Mouse (Mus musculus): ENCODE measurements around the gene Gm9112. TPM values are rescaled to one million over a fixed set of nuclear protein-coding genes. Genes with fewer than 3 reads are reported as not detected.
"Not testable (repeated sequence)": the region's sequence is repeated elsewhere in the genome, so short reads cannot be mapped to it uniquely, and the experiment has no call there.

Gm9112 gene
- not detected in 2 replicates for polyA plus RNA-seq (2015; fragmentation: Nextera tagmentation; extraction: Ambion mirVana)

DNA sequence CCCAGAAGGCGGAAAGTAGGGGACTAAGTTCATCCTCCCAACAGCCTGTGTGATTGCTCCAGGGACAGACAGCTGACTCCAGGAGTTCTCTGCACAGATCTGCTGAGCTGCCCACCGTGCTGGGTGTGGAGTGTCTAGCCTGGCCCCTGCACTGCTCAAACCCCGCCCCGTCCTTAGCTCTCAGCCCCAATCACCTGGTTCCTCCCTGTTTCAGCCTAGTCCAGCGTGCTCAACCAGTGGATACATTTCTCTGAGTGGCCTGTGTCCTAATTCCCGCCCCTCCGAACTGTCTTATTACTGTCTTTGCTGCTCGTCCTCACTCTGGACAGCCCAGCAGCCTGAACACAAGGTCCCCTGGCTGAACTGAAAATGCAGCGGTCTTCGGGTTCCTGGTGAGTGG, at the start of gene Gm9112, which contains the start of gene Dmrtc1b:
Gm9112 (minus strand) TSS at position 101 of the 400 bp plus-strand sequence.
Dmrtc1b (plus strand) TSS at position 331 of the 400 bp plus-strand sequence.
- H3K9ac ChIP-seq (replicated peaks; ENCODE audit: low read depth); DNase-seq (ENCODE audit: low spot score); H3K4me2 ChIP-seq (replicated peaks; ENCODE audit: low read depth, low read length); H3K4me1 ChIP-seq (ENCODE audit: insufficient read depth, low read depth, low read length); H3K4me3 ChIP-seq (ENCODE audit: low read depth, low read length); ATAC-seq; H3K36me3 ChIP-seq (ENCODE audit: insufficient read depth, low read length); H3K9me3 ChIP-seq (ENCODE audit: low read length); H3K27me3 ChIP-seq (replicated peaks; ENCODE audit: insufficient read depth, low read length); H3K27ac ChIP-seq (ENCODE audit: low read length): not testable (repeated sequence)
- WGBS, result 90% methylated on average over 6 of the region's 10 CpGs

DNA sequence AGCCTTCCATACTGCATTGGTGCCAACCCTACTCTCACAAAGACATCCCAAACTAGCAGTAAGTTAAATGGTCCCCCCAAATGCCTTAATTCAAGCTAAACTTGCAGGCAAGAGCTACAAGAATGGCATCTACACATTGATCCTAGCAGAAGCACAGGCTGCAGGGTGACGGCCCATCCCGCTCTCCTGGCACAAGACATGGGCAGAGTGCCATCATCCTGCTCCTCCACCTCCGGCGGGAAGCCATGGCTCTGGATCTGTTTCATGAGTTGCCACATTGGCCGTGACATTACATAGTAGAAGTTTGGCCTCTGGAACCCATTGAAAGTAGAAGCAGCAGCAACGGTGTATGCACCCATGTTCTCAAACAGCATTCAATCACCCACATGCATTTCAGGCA, 16.8 kb upstream of the Gm9112 start:
- WGBS, result 92% methylated on average over 6 of the region's 6 CpGs
- H3K27ac ChIP-seq (ENCODE audit: low read length); ATAC-seq; H3K36me3 ChIP-seq (ENCODE audit: insufficient read depth, low read length); H3K4me1 ChIP-seq (ENCODE audit: insufficient read depth, low read depth, low read length); H3K4me3 ChIP-seq (ENCODE audit: low read depth, low read length); H3K27me3 ChIP-seq (replicated peaks; ENCODE audit: insufficient read depth, low read length); H3K4me2 ChIP-seq (replicated peaks; ENCODE audit: low read depth, low read length); H3K9me3 ChIP-seq (ENCODE audit: low read length); DNase-seq (ENCODE audit: low spot score); H3K9ac ChIP-seq (replicated peaks; ENCODE audit: low read depth): not testable (repeated sequence)

DNA sequence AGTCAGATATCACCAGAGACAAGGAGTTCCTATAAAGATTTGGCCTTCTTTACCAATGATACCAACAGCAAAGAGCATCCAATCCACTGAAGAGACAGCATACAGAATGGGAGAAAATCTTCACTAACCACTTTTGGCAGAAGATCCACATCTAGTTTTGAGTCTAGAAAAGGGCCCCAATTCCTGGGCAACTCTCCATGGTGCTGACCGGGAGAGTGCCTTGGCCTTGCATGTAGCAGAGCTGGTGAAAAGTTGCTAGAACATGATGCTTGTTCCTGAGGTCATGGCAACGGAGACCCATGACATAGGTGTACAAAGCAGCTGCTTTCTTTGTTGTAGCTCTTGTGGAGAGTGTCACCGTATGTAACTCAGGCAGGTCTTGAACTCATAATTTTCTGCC, 6.8 kb downstream of the Gm9112 start:
- not testable (repeated sequence) for H3K27ac ChIP-seq (ENCODE audit: low read length); H3K4me2 ChIP-seq (replicated peaks; ENCODE audit: low read depth, low read length); H3K9ac ChIP-seq (replicated peaks; ENCODE audit: low read depth); H3K27me3 ChIP-seq (replicated peaks; ENCODE audit: insufficient read depth, low read length); DNase-seq (ENCODE audit: low spot score); ATAC-seq; H3K36me3 ChIP-seq (ENCODE audit: insufficient read depth, low read length); H3K9me3 ChIP-seq (ENCODE audit: low read length); H3K4me3 ChIP-seq (ENCODE audit: low read depth, low read length); H3K4me1 ChIP-seq (ENCODE audit: insufficient read depth, low read depth, low read length)
- 76% methylated on average over 3 of the region's 3 CpGs for WGBS

DNA sequence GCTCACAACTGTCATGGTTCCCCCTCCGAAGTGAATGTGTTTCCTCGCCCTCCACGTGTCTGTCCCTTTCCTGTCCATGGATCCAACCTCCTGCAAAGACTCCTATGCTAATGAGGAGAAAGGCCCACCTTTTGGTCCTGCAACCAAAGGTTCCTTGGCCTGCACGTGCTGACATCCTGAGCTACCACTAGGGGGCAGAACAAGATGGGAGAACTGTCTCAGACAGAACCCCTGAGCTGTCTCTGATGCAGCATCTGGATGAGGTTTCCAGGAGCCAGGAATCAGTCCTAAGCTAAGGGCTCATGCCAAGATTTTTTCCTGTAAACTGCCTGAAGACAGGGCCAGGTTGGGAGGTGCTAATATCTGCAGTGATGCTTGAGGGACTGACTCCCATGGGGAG, 18.2 kb downstream of the Gm9112 start:
- not testable (repeated sequence) for H3K27ac ChIP-seq (ENCODE audit: low read length); ATAC-seq; H3K4me2 ChIP-seq (replicated peaks; ENCODE audit: low read depth, low read length); H3K36me3 ChIP-seq (ENCODE audit: insufficient read depth, low read length); H3K4me3 ChIP-seq (ENCODE audit: low read depth, low read length); H3K9me3 ChIP-seq (ENCODE audit: low read length); H3K4me1 ChIP-seq (ENCODE audit: insufficient read depth, low read depth, low read length); DNase-seq (ENCODE audit: low spot score); H3K27me3 ChIP-seq (replicated peaks; ENCODE audit: insufficient read depth, low read length); H3K9ac ChIP-seq (replicated peaks; ENCODE audit: low read depth)
- 14% methylated on average over 4 of the region's 4 CpGs for WGBS
- TF ChIP-seq CTCF (IDR thresholded peaks at IDR 0.05), result peak; percentile 61

DNA sequence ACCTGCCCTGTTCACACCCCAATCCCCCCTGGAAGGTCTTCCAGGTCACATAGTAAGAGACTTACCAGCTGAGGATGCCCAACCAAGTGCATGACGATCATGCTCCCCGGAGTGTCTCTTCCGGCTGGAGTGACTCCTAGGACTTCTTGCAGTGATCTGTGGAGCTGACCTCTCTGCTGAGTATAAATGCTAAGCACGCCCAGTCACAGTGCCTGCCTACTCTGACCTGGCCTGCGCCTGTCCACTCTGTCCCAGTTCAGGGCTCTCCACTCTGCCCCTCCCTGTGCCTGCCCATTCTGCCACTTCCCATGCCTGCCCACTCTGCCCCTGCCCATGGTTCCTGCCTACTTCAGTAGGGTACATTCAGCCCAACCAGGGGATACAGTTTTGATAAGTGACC, 20.6 kb downstream of the Gm9112 start, which contains the start of gene Gm3880:
Gm3880 (minus strand) TSS at position 101 of the 400 bp plus-strand sequence.
- not testable (repeated sequence) for ATAC-seq; H3K4me2 ChIP-seq (replicated peaks; ENCODE audit: low read depth, low read length); H3K27ac ChIP-seq (ENCODE audit: low read length); DNase-seq (ENCODE audit: low spot score); H3K9me3 ChIP-seq (ENCODE audit: low read length); H3K9ac ChIP-seq (replicated peaks; ENCODE audit: low read depth); H3K36me3 ChIP-seq (ENCODE audit: insufficient read depth, low read length); H3K4me3 ChIP-seq (ENCODE audit: low read depth, low read length); H3K27me3 ChIP-seq (replicated peaks; ENCODE audit: insufficient read depth, low read length); H3K4me1 ChIP-seq (ENCODE audit: insufficient read depth, low read depth, low read length)
- 87% methylated on average over 5 of the region's 5 CpGs for WGBS

DNA sequence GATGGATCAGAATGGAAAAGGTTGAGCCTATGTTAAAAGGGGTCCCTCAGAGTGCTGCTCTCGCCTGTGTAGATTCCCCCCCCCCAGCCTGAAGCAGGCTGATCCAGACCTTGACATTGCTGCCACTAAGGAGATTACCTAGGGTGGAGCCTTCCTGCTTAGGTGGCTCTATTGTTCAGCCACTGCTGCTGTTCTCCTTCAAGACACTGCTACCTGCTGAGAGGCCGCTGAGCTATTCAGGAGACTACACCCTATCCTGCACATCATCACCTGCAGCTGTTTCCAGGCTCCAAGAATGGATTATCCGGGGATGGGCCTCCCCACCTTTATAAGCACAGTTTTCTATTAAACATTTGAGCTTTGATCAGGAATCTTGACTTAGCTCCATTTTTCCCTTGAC, 22.7 kb downstream of the Gm9112 start:
- not testable (repeated sequence) for H3K4me1 ChIP-seq (ENCODE audit: insufficient read depth, low read depth, low read length); ATAC-seq; H3K4me3 ChIP-seq (ENCODE audit: low read depth, low read length)

DNA sequence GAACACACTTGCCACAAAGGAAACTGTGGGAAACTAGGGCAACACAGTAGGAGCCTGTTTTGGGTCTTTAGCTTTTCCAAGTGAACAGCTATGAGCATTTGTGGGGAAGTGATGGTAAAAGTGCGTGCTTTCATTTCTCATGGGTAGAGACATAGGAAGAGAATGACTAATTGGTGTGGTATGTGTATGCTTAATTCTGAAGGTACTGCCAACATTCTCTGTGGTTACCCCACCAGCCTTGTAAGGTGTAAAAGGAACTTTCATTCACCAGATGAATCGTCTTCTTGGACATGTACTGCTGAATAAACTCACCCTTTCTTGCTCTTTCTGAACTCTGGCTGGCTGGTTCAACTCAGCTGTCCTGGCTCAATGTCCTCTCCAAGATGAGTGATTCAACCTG, 40.8 kb downstream of the Gm9112 start:
- no peak overlapping the region for H3K9ac ChIP-seq (replicated peaks; ENCODE audit: low read depth)
- H3K4me1 ChIP-seq (ENCODE audit: insufficient read depth, low read depth, low read length), result no peaks in the 10 kb centered on the region
- no peaks in the 10 kb centered on the region for H3K36me3 ChIP-seq (ENCODE audit: insufficient read depth, low read length)
- H3K4me2 ChIP-seq (replicated peaks; ENCODE audit: low read depth, low read length), result no peak overlapping the region
- no peak overlapping the region for H3K4me3 ChIP-seq (ENCODE audit: low read depth, low read length)
- 64% methylated on average over 2 of the region's 2 CpGs for WGBS
- ATAC-seq, result no peak
- TF ChIP-seq CTCF (IDR thresholded peaks at IDR 0.05) (no peak), EP300 (IDR thresholded peaks at IDR 0.05) (no peak)
- no peak overlapping the region for H3K27ac ChIP-seq (ENCODE audit: low read length)
- H3K9me3 ChIP-seq (ENCODE audit: low read length), result no peaks in the 10 kb centered on the region
- H3K27me3 ChIP-seq (replicated peaks; ENCODE audit: insufficient read depth, low read length), result no peaks in the 10 kb centered on the region
- DNase-seq (ENCODE audit: low spot score), result no peak

More for the DNA sequence above, 22.7 kb downstream of the Gm9112 start:
- not testable (repeated sequence) for H3K27me3 ChIP-seq (replicated peaks; ENCODE audit: insufficient read depth, low read length); H3K9ac ChIP-seq (replicated peaks; ENCODE audit: low read depth); H3K27ac ChIP-seq (ENCODE audit: low read length); H3K9me3 ChIP-seq (ENCODE audit: low read length); H3K36me3 ChIP-seq (ENCODE audit: insufficient read depth, low read length); H3K4me2 ChIP-seq (replicated peaks; ENCODE audit: low read depth, low read length); DNase-seq (ENCODE audit: low spot score)
- WGBS, result 59% methylated on average over 3 of the region's 3 CpGs

All from lung, postnatal 0 days (tissue).